Mouse (Mus musculus) thymus, postnatal 0 days (tissue): ENCODE results near the gene Pex5. TPM values are rescaled to one million over a fixed set of nuclear protein-coding genes. Genes with fewer than 3 reads are reported as not detected.
"Not testable (repeated sequence)": the region's sequence is repeated elsewhere in the genome, so short reads cannot be mapped to it uniquely, and the experiment has no call there.

Experiments used
- DNase-seq: peaks from one replicate; pipeline ENCODE4 v3.0.0-alpha.2; 2015; ENCODE audit warnings: low spot score
- polyA plus RNA-seq: library from polyadenylated mRNA; unstranded; fragments of >200 nt; fragmentation: Nextera tagmentation; extraction: Ambion mirVana; gene quantifications from 2 replicates; pipeline ENCODE4 v1.2.1, GENCODE M21; 2015

Pex5 gene
- polyA plus RNA-seq, 1 experiment from 2014 or later, result 29.9 TPM

DNA sequence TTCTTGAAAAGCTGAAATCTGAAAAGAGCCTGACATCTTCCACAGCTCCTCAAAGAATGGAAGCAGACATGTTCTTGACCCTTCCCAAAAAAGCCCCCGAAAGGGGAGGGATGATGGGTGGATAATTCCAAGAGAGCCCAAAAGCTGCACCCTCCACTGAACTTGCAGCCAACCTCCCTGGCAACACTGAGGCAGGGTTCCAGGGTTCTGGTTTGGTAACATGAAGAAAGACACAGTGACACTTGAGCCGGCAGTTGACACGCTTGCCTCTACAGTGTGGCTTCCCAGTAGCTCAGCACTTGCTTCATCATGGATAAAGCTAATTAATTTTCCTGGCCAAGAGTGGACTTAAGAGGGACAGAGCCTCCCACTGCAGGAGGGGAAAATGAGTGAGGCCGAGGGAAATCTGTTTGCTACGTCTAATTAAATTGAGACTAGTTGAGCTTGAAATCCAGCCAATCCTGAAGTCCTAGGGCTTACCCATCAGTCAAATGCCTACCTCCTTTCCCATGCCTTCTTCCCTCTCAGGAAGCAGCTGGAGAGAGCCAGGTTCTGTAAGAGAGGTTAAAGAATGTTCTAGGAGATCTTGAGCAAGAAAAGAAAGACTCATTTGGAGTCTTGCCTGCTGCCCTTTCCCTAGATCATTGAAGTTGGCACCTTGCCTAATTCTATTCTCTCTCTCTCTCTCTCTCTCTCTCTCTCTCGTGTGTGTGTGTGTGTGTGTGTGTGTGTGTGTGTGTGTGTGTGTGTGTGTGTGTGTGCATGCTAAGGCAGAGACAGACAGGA is 13.1 kb upstream of the Pex5 start:
- DNase-seq, result no peak

DNA sequence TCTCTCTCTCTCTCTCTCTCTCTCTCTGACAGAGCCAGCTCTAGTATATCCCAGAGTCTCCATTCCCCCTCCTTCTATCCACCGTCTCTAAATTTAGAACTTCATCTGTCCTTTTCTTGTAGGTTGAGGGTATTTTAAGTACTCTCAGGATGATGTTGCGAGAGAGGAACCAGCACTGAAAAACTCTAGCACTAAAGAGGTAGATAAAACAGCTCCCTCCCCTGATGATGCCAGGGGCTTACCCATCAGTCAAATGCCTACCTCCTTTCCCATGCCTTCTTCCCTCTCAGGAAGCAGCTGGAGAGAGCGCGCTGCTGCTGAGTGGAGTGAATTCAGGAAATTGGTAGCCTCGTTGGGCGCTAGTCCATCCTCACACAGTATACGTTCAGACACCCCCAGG is 12.4 kb upstream of the Pex5 start:
- no peak for DNase-seq

DNA sequence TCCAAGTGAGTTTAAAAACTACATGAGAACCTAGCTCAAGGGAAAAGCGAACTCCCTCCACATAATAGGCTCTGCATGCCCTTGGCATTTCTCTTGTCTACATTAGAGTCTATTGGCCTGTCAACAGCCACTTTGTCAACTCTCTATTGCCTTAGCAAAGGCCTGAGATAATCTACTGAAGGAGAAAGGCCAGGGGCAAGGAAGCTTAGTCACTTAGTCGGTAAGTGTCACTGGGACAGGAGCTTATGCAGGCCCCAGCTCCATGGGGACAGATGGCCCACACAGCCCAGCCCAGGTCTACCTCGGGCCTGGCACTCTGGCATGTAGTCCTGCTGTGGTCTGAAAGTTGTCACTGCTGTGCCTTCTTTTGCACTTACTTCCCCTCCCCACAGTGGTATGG is 11.7 kb upstream of the Pex5 start:
- DNase-seq, result no peak

DNA sequence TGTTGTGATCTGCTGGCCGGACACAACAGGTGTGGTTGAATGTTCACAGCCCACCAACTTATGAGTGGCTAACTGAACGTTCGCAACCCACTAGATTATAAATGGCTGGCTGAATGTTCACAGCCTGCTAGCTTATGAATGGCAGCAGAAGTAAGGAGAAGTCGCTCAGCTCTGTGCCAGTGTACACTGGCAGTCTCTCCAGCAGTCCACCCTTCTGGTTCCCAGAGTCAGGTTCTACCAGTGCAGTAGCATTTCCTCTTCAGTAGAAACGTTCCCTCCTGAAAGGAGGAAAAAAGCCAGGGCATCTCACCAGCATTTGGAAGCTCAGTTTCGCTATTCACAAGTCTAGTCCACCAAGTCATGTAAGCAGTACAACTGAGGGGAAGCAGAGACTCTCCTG is 10.7 kb upstream of the Pex5 start:
- DNase-seq, result no peak

DNA sequence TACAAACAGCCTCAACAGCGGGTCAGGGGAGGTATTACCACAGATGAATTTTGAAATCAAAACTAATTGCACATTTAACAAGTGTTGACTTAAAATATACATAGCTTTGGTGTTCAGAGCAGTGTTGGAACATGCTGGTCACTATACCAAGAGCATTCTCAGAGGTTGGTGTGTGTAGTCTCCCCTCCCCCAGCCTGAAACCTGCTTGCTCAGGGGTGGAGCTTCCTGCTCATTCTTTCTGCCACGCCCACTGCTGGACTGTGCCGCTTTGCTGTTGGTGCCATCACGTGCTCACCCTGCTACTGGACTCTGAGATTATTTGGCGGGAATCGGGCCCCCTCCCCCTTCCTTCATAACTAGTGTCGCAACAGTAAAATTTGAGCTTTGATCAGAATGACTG is 10.2 kb upstream of the Pex5 start:
- not testable (repeated sequence) for DNase-seq

DNA sequence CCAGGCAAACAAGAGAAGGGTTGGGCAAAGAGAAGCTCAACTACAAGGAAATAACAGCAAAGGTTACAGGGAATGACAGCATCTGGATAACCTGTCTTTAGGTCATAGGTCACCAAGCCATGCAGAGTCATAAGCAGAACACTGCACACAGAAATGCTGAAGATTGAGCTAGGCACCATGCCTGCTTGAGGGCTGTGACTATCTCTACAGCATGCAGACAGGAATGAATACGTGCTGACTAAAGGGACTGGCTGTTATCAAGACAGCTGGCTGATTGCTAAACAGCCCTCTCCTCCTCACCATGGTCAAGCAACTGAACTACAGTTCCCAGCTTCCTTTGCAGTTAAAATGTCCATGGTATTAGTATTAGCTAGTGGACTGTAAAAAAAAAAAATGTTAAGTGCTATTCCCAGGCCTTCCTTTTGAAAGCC is 9.2 kb upstream of the Pex5 start:
- no peak for DNase-seq

DNA sequence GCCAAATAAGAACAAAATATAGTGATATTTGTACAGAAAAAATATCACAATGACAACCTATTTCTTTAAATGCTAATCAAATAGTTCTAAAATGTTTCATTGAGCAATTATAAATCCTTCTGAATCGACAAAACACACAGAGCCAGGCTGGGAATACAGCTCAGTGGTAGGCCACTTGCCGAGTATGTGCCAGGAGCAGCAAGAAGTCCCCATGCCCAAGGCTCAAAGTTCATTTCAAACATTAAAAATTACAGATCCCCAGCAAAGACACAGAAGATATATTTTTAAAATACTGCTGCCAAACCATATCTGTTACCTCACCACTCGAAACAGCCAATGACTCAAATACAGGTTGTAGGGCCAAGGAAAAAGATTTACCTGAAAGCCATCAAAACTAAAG is 3.8 kb upstream of the Pex5 start:
- no peak for DNase-seq

DNA sequence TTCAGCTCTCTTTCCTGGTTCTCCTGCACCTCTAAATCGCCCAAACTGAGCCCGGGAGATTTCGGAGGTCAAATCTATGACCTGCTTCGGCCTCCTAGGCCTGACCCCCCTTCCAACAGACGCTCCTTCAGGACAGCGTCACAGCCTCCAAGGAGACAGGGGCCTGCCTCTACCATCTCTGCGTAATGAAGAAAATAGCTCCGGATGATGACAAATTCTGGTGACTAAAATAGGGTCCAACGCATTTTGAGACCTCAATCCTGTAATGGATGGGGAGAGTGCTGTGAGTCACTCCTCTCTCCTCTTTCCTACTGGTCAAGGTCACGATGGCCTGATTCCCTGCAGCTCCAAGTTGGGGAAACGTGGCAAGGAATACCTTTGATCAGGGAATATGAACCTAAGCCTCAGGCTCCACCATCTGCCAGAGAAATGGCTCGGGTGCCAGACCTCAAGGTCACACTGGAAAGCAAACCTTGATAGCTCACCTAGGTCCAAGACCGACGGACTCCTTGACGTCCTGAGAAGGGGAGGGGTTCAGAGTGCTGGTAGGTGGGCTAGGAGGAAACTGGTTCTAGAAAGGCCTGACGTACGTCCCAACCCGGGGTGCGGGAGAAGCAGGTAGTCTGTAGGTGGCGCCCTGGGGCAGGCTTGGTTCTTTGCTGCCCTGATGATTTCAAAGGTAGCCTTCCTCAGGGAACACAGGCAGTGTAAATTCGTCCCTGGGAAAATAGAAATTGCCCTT is 651 bp upstream of the Pex5 start:
- DNase-seq, result peak; percentile 80

DNA sequence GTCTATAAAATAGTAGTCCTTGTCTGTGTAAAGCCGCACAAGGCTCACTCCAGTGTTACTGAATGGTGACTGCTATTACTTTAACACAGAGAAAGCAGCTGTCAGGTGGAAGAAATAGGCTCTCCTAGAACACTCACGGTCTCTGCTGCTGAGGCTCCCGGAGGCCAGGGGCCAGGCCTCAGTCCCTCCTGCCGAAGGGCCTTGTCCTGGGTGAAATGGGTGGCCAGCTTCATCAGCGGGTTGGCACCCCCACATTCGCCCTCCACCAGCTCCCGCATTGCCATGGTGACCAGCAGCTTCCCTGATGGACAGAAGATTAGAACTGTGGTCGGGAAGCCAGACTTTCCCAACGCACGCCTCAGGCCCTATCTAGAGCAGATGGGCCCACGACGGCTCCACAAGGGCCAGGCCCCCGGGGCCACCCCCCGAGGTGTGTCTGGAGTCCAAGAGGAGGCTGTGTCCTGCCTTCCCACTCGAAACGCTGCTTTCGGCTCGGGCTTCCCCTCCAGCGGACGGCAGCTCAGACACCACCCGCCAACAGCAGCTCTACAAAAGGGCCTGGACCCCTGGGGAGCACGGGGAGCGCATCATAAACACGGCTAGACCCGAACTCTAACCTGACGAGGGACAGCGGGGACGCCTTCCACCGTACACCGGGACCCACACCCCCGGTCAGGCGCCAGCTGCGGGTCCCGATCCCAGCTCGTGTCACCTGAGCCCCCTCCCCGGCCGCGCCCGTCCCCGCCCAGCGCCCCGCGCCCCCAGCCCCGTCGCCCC is 529 bp downstream of the Pex5 start:
- DNase-seq, result peak; percentile 62

DNA sequence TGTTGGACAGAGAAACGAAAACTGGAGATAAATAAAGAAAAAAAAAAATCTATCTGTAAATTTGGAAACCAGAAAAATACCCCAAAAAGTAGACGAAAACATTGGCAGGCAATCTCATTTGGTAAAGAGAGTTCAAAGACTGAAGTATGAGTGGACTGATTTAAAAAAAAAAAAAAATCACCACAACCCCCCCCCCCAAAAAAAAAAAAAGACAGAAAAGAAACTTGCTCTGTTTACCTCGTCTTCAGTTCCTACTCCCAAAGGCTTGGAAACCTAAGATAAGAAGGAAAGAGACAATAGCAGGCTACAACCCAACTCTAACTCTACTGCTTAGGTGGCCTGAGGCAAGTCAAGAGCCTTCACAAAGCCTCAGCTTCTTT is 1.1 kb downstream of the Pex5 start:
- no peak for DNase-seq

DNA sequence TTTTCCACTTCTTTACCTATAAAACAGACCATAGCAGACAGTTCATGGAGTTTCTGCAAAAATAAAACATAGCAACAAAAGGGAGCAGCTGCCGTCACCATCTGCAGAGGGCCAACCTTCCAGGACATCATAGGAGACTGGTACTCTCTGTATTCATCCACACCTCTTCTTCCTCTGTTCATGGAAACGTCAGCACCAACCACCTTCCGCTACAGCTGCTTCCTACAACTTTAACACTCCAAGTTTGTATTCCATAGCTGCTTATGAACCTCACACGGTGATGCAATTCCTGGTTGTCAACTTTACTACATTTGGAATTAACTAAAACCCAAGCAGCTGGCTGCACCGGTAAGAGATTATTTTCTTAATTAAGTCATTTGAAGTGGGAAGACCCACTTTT is 6.5 kb downstream of the Pex5 start:
- no peak for DNase-seq

DNA sequence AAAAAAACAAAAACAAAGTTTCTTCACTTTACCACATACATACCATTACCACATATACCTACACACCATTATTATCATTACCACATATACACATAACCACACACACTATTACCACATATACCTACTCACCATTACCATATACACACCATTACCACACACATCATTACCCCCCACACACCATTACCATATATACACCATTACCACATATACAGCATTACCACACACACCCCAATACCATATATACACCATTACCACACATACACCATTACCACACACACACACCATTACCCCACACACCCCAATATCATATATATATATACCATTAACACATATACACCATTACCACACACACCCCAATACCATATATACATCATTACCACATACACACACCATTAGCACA is 7.7 kb downstream of the Pex5 start:
- no peak for DNase-seq

DNA sequence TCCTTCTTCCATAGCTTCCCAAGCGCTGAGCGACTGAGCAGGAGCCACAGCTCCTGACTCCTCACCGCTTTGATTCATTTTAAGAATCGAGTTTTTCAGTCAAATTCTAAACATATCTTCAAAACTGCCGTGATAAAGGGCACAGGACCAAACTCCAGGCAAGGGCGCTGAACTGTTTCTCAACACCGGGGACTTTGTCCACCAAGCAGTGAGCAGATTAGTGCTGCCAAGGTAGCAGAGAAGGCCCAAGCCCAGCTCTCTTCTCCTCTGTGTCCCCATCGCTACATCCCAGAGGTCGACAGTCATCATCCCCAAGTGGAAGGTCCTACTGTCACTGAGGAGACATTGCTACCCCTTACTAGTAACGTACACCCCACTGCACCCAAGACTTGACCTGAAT is 8.5 kb downstream of the Pex5 start:
- no peak for DNase-seq

DNA sequence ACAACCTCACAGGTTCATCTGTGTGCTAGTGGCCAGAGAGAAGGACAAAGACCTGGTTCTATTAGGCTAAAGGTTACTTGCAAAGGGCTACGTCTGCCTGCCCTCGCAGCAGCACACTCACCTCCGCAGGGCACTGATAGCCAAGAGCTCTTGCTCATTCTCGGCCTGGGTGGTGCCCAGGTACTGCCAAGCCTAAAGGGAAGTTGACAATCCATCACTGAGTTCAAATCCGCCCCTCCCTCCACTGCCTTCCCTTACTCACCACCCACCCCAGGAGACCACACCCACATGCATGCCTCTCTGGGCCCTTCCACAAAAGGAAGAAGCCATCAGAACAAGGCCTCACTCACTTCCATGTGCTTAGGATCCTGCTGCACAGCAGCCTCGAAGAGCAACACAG is 15.1 kb downstream of the Pex5 start:
- no peak for DNase-seq

DNA sequence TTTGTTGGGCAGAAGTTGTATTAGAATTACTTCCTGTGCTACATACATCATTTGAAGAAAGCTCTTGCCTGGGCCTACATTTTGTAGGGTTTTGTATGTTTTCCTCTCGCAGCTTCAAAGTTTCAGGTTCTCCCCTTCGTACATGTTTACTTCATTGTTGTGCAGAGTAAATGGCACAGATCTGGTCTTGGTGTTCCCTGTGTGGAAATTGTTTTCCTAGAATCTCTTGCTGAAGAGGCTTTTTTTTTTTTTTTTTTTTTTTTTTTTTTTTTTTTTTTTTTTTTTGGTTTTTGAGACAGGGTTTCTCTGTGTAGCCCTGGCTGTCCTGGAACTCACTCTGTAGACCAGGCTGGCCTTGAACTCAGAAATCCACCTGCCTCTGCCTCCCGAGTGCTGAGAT is 19.9 kb downstream of the Pex5 start:
- not testable (repeated sequence) for DNase-seq

DNA sequence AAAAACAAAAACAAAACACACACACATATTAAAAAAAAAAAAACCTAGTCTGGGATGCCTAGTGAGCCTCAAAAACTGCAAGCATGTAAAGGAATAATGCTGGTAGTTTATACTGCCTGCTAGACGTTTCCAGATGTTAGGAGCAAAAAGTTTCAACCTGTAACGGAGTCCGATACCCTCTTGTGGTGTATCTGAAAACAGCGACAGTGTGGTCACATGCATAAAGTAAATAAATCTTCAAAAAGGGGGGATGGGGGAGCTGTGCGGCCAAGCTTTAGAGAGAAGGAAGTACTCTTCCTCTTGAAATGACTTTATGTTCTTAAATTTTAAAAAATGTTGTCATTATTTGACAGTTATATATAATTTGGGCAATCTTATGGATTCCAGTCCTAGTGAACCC is 34.7 kb downstream of the Pex5 start:
- peak; percentile 43 for DNase-seq

DNA sequence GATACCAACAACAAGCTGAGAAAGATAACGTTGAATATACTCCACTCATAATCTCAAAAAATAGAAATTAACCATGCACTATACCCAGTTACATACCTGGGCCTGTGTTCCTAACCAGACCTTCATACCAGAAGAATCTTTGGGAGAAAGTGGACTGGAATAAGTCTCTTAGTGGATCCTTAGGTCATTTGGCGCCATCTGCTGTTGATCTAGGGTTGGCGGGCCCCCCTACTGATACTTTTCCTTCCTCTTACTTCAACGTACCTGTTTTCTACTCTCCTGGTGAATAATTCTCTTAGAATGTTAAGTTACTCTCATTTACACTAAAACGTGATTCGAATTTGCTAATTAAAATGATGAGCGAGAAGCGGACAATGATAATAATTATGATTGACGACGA is 35.5 kb downstream of the Pex5 start:
- peak; percentile 51 for DNase-seq

DNA sequence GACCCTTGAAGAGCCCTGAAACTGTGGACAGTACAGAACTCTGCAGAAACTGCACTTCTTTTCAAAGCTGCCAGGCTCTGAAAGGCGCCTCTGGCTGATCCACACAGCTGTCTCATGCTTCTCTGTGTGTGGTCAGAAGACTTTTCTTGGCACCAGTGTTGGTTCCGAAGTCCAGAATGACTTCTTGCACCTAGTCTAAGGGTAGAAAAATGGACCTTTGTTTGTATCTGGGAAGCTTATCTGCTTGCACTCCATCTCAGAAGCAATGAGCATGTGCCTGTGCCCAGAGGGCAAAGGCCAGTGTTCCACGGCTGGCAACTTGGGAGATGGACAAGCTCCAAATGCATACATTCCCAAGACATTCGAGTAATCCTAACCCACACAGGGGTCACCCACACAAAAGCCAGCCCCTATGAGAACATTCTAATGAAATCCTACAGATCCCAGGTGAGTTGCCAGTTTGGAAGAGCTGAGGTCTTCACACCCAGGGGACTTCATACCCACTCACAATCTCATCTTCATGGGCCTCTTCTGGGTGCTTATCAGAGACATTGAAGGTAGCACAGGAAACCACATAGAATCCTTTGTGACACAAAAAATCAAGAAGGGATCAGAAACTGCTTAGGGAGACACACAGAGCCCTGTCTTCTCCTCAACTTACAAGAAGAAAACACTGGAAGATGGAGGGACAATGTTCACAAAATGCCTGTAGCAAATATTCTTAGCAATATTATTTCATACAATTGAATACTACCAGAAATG is 37.2 kb downstream of the Pex5 start:
- no peak for DNase-seq

DNA sequence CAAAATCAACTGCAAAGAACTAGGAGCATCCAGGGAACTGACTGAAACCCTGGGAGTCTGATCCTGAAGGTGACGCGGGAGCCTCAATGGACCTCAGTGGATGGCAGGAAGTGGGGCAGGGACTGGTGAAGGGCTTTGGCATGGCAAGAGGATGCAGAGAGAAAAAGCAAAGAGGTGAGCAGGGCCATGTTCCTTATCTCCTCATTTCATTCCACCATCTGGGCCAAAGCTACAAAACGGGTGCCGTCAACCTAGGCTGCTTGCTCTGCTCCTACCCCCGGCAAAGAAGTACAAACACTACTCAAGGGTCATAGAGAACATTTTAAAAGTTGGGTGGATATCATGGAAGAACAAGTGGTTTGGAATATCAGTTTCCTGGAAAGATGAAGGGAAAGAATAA is 38.6 kb downstream of the Pex5 start:
- no peak for DNase-seq

DNA sequence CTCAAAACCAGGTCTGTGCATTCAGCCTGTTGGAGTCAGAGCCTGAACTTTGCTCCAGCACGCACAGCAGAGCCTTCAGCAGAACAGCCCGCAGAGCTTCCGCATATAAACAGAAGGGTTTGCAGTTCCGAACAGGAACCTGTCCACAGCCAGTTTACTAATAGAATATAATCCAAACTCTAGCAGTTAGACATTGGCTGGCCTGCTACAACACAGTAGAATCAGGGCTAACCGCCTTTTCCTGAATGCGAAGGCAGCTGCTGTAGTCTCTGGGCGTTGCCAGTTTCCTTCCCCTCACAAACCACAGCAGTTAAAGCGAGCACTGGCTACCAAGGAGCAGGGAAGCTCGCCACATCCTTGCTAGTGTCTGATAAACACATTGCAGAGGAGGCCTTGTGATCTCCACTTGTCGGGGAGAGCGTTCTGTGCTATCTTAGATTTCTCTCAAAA is 39.4 kb downstream of the Pex5 start:
- DNase-seq, result peak; percentile 81

DNA sequence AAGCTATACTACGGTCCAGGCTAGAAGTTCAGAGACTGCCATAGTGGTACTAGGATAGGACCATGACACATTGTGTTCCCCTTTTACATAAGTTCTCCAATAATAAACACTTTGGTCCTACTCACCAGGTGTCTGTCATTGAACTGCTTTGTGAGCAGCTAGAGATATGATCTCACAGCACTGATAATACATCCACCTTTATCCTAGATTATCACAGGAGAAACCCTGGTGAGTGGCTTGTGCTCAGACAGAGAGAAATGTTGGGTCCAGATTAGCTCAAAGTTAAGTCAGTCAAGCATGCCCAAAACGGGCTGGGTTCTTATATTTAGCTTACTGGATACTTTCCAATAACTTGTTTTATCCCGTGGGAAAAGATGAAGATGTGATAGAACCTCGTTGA is 40.2 kb downstream of the Pex5 start:
- no peak for DNase-seq
